Mouse (Mus musculus) hematopoietic stem cell, adult 5-6 weeks (primary cell): ENCODE results near the gene Cd9. TPM values are rescaled to one million over a fixed set of nuclear protein-coding genes. Genes with fewer than 3 reads are reported as not detected.
A peak's percentile ranks its signal among the peaks of the same experiment; 100 is the strongest.

Experiments
- ATAC-seq, 2 experiments: fragments of 125-278 bp in 1 of 2; replicated peaks in 1 of 2; 2 replicates each; pipeline ENCODE4 v1.8.0; 2016 to 2017; ENCODE audit warnings: inconsistent platforms in 2 of 2, mild to moderate bottlenecking in 2 of 2, moderate number of reproducible peaks in 2 of 2, low read depth in 1 of 2, moderate TSS enrichment in 1 of 2; ENCODE audit not compliant: low FRiP score in 2 of 2, poor library complexity in 2 of 2, severe bottlenecking in 2 of 2, insufficient read depth in 1 of 2, low TSS enrichment in 1 of 2
- total RNA-seq: library from RNA; stranded (forward); fragments of 172-1452, 232-1000 nt; gene quantifications from 2 replicates; pipeline ENCODE4 v1.2.3, GENCODE M21; 2017

Cd9 gene
- total RNA-seq, 1 experiment from 2014 or later: 83.3 TPM

- ATAC-seq: no peak
Observed at GRCm38 (mm10) chr6:125429741-125430140, 64.8 kb downstream of the Cd9 start.

GRCm38 (mm10) chr6:125426383-125427360 is 67.9 kb downstream of the Cd9 start:
- peak; percentile 67 to 82 for ATAC-seq

GRCm38 (mm10) chr6:125425205-125426090 is 69.1 kb downstream of the Cd9 start:
- ATAC-seq: peak; percentile 17 to 19; a peak in 1 of 4 replicates

- ATAC-seq: no peak
Observed at GRCm38 (mm10) chr6:125424156-125424555, 70.4 kb downstream of the Cd9 start.

- ATAC-seq: no peak
Observed at GRCm38 (mm10) chr6:125423507-125423906, 71.1 kb downstream of the Cd9 start.

- no peak for ATAC-seq
Observed at GRCm38 (mm10) chr6:125423099-125423498, 71.5 kb downstream of the Cd9 start.

- ATAC-seq: peak; percentile 59 to 68
Observed at GRCm38 (mm10) chr6:125422051-125422822, 72.4 kb downstream of the Cd9 start.

GRCm38 (mm10) chr6:125420458-125421063 is 74.0 kb downstream of the Cd9 start:
- ATAC-seq: no peak

- ATAC-seq: peak; percentile 60 to 73
Observed at GRCm38 (mm10) chr6:125418744-125419143, 75.8 kb downstream of the Cd9 start.

- no peak for ATAC-seq
Observed at GRCm38 (mm10) chr6:125413326-125413725, 81.3 kb downstream of the Cd9 start.

- no peak for ATAC-seq
Observed at GRCm38 (mm10) chr6:125411661-125412060, 82.9 kb downstream of the Cd9 start.

- ATAC-seq: peak; percentile 65 to 86
Observed at GRCm38 (mm10) chr6:125410995-125411547, 83.5 kb downstream of the Cd9 start.

GRCm38 (mm10) chr6:125410551-125410950 is 84.0 kb downstream of the Cd9 start:
- ATAC-seq: no peak
